Mouse (Mus musculus): ENCODE results near the gene Dhx30. TPM values are rescaled to one million over a fixed set of nuclear protein-coding genes. Genes with fewer than 3 reads are reported as not detected.
A peak's percentile ranks its signal among the peaks of the same experiment; 100 is the strongest.
"Not testable (repeated sequence)": the region's sequence is repeated elsewhere in the genome, so short reads cannot be mapped to it uniquely, and the experiment has no call there.

Dhx30 gene
- 127 and 137 TPM in 2 replicates for polyA plus RNA-seq (2015; fragmentation: Nextera tagmentation; extraction: Ambion mirVana)

GRCm38 (mm10) chr9:110117779-110118139, at the start of gene Dhx30:
TSS of gene Dhx30 (minus strand) at chr9:110117830.
- Histone ChIP-seq H3K4me2 (replicated peaks) (peak within 1 kb of the TSS; percentile 67), H3K27ac (replicated peaks) (peak within 1 kb of the TSS; percentile 99), H3K27me3 (no peaks in the 10 kb centered on the region), H3K9me3 (replicated peaks) (no peaks in the 10 kb centered on the region), H3K9ac (peak within 1 kb of the TSS; percentile 88), H3K36me3 (peaks cover 7% of the 10 kb centered on the region), H3K4me3 (replicated peaks) (peak within 1 kb of the TSS; percentile 89), H3K4me1 (peaks cover 14% of the 10 kb centered on the region)
- no peak for ATAC-seq (ENCODE audit: insufficient number of reproducible peaks, low FRiP score, low TSS enrichment, low read depth)
- WGBS: under 1% methylated on average over 17 of the region's 17 CpGs

DNA sequence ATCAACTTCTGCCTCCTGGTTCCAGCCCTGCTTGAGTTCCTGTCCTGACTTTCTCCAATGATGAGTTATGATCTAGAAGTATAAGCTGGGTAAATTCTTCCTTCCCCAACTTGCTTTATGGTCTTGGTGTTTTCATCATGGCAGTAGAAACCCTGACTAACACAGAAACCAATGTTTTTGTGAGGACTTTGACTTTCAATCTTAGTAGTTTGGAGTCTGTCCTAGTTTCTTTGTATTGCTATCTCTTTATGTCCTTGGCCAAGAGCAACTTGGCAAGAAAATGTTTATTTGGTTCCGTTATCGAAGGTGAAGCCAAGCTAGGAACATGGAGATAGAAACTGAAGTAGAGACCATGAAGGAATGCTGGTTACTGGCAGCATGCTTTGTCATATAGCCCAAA, 45.4 kb upstream of the Dhx30 start:
- H3K4me1 ChIP-seq: no peaks in the 10 kb centered on the region
- H3K4me2 ChIP-seq (replicated peaks): no peak overlapping the region
- H3K27me3 ChIP-seq: no peaks in the 10 kb centered on the region
- H3K9me3 ChIP-seq (replicated peaks): no peaks in the 10 kb centered on the region
- WGBS: 93% methylated on average over 2 of the region's 2 CpGs
- H3K27ac ChIP-seq (replicated peaks): no peak overlapping the region
- no peak for ATAC-seq (ENCODE audit: insufficient number of reproducible peaks, low FRiP score, low TSS enrichment, low read depth)
- no peak overlapping the region for H3K9ac ChIP-seq
- peaks cover 58% of the 10 kb centered on the region for H3K36me3 ChIP-seq
- H3K4me3 ChIP-seq (replicated peaks): no peak overlapping the region

DNA sequence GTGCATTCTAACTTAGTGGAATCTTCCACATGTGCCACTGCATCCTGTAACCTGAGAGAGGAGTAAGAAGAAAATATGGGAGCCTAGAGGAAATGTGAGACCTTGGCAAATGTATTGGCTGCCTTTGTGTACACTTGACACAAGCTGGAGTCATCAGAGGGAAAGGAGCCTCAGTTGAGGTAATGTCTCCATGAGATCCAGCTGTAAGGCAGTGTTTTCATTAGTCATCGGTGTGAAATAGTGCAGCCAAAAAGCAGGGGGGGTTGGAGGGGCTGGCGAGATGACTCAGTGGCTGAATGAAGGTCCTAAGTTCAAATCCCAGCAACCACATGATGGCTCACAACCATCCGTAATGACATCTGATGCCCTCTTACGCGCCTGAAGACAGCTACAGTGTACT, 44.8 kb upstream of the Dhx30 start:
- no peaks in the 10 kb centered on the region for H3K4me1 ChIP-seq

GRCm38 (mm10) chr9:110160486-110160885, 42.9 kb upstream of the Dhx30 start:
- WGBS: 94% methylated on average over 2 of the region's 2 CpGs
- not testable (repeated sequence) for ATAC-seq (ENCODE audit: insufficient number of reproducible peaks, low FRiP score, low TSS enrichment, low read depth); H3K27me3 ChIP-seq; H3K4me2 ChIP-seq (replicated peaks); H3K9ac ChIP-seq; H3K9me3 ChIP-seq (replicated peaks); H3K4me3 ChIP-seq (replicated peaks); H3K27ac ChIP-seq (replicated peaks); H3K4me1 ChIP-seq
- H3K36me3 ChIP-seq: peaks cover 58% of the 10 kb centered on the region

More for the DNA sequence above, 44.8 kb upstream of the Dhx30 start:
- Histone ChIP-seq H3K36me3 (peaks cover 58% of the 10 kb centered on the region), H3K4me3 (replicated peaks) (no peak overlapping the region), H3K27ac (replicated peaks) (no peak overlapping the region), H3K9ac (no peak overlapping the region), H3K27me3 (no peaks in the 10 kb centered on the region), H3K9me3 (replicated peaks) (no peaks in the 10 kb centered on the region), H3K4me2 (replicated peaks) (no peak overlapping the region)
- ATAC-seq (ENCODE audit: insufficient number of reproducible peaks, low FRiP score, low TSS enrichment, low read depth): no peak
- whole genome bisulfite sequencing: 84% methylated on average over 5 of the region's 5 CpGs

- ATAC-seq (ENCODE audit: insufficient number of reproducible peaks, low FRiP score, low TSS enrichment, low read depth): no peak
- Histone ChIP-seq H3K4me2 (replicated peaks) (no peak overlapping the region), H3K27me3 (no peaks in the 10 kb centered on the region), H3K9ac (no peak overlapping the region), H3K4me3 (replicated peaks) (no peak overlapping the region), H3K9me3 (replicated peaks) (no peaks in the 10 kb centered on the region), H3K4me1 (no peaks in the 10 kb centered on the region), H3K36me3 (peaks cover 57% of the 10 kb centered on the region), H3K27ac (replicated peaks) (no peak overlapping the region)
- WGBS: 86% methylated on average over 1 of the region's 1 CpGs
Observed at GRCm38 (mm10) chr9:110159036-110159435, 41.4 kb upstream of the Dhx30 start.

- Histone ChIP-seq H3K4me1 (no peaks in the 10 kb centered on the region), H3K27ac (replicated peaks) (no peak overlapping the region), H3K4me3 (replicated peaks) (no peak overlapping the region), H3K27me3 (no peaks in the 10 kb centered on the region), H3K9me3 (replicated peaks) (no peaks in the 10 kb centered on the region), H3K36me3 (peaks cover 71% of the 10 kb centered on the region), H3K9ac (no peak overlapping the region), H3K4me2 (replicated peaks) (no peak overlapping the region)
- 86% methylated on average over 2 of the region's 2 CpGs for WGBS
- ATAC-seq (ENCODE audit: insufficient number of reproducible peaks, low FRiP score, low TSS enrichment, low read depth): no peak
Observed at GRCm38 (mm10) chr9:110148598-110148997, 31.0 kb upstream of the Dhx30 start.

DNA sequence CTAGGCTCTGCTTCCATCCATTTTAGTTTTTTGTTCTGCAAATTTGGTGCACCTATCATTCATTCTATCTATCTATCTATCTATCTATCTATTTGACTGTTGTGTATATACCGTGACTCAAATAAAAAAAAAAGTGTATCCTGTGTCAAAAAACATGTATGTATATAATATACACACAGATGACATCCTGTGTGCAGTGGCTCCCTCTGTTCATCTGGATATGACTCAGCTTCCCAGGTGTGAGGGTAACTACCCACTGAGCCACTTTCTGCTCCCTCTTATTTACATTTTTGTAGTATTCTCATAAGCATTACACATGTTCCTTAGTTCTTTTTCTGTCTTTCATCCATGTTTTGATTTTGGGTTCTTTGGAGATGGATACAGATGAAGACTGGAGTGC, 24.5 kb upstream of the Dhx30 start:
- Histone ChIP-seq H3K27me3 (no peaks in the 10 kb centered on the region), H3K9ac (no peak overlapping the region), H3K9me3 (replicated peaks) (no peaks in the 10 kb centered on the region), H3K4me3 (replicated peaks) (no peak overlapping the region), H3K4me1 (no peaks in the 10 kb centered on the region), H3K36me3 (peaks cover 55% of the 10 kb centered on the region), H3K27ac (replicated peaks) (no peak overlapping the region), H3K4me2 (replicated peaks) (no peak overlapping the region)
- whole genome bisulfite sequencing: 100% methylated on average over 1 of the region's 1 CpGs
- ATAC-seq (ENCODE audit: insufficient number of reproducible peaks, low FRiP score, low TSS enrichment, low read depth): no peak

GRCm38 (mm10) chr9:110139119-110139518, 21.5 kb upstream of the Dhx30 start:
- H3K4me1 ChIP-seq: peaks cover 2% of the 10 kb centered on the region; the same call in 1 of the 2 replicates
- H3K27me3 ChIP-seq: no peaks in the 10 kb centered on the region
- H3K36me3 ChIP-seq: peaks cover 54% of the 10 kb centered on the region
- no peak overlapping the region for H3K4me3 ChIP-seq (replicated peaks)
- no peak for ATAC-seq (ENCODE audit: insufficient number of reproducible peaks, low FRiP score, low TSS enrichment, low read depth)
- no peak overlapping the region for H3K4me2 ChIP-seq (replicated peaks)
- no peak overlapping the region for H3K9ac ChIP-seq
- 71% methylated on average over 4 of the region's 4 CpGs for WGBS
- H3K27ac ChIP-seq (replicated peaks): no peak overlapping the region
- no peaks in the 10 kb centered on the region for H3K9me3 ChIP-seq (replicated peaks)

GRCm38 (mm10) chr9:110134176-110134575, 16.5 kb upstream of the Dhx30 start:
- no peak overlapping the region for H3K27ac ChIP-seq (replicated peaks)
- H3K4me1 ChIP-seq: peaks cover 22% of the 10 kb centered on the region
- peaks cover 32% of the 10 kb centered on the region for H3K36me3 ChIP-seq
- ATAC-seq (ENCODE audit: insufficient number of reproducible peaks, low FRiP score, low TSS enrichment, low read depth): no peak
- 0 out of 2 replicates have a peak overlapping the region, but pooled peaks have one; percentile 85 for H3K4me3 ChIP-seq (replicated peaks)
- H3K27me3 ChIP-seq: no peaks in the 10 kb centered on the region
- H3K4me2 ChIP-seq (replicated peaks): 0 out of 2 replicates have a peak overlapping the region, but pooled peaks have one; percentile 56
- no peak overlapping the region for H3K9ac ChIP-seq
- 83% methylated on average over 5 of the region's 5 CpGs for WGBS
- H3K9me3 ChIP-seq (replicated peaks): no peaks in the 10 kb centered on the region

GRCm38 (mm10) chr9:110132921-110133320, 15.3 kb upstream of the Dhx30 start:
- no peaks in the 10 kb centered on the region for H3K9me3 ChIP-seq (replicated peaks)
- no peaks in the 10 kb centered on the region for H3K27me3 ChIP-seq
- H3K27ac ChIP-seq (replicated peaks): no peak overlapping the region
- no peak for ATAC-seq (ENCODE audit: insufficient number of reproducible peaks, low FRiP score, low TSS enrichment, low read depth)
- peak overlapping the region; percentile 56 for H3K4me2 ChIP-seq (replicated peaks)
- peaks cover 22% of the 10 kb centered on the region for H3K4me1 ChIP-seq
- H3K4me3 ChIP-seq (replicated peaks): peak overlapping the region; percentile 85
- WGBS: 54% methylated on average over 6 of the region's 6 CpGs
- H3K36me3 ChIP-seq: peaks cover 24% of the 10 kb centered on the region
- no peak overlapping the region for H3K9ac ChIP-seq

DNA sequence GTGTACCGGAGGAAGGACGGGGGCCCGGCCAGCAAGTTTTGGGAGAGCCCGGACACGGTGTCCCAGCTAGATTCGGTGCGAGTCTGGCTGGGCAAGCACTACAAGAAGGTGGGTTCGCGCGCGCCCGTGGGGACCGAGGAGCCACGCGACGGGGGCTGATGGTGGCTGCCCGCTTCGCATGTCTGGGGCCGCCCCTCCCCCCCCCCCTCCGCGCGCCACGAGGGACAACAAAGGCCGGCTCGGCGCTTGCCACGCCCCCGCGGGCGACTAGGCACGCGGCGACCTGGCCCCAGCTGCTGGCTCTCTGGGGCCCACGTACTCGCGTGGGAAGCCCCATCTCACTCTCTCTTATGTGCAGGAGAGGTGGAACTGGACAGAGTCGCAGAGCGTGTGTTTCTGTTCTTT, 14.6 kb upstream of the Dhx30 start:
- Histone ChIP-seq H3K36me3 (peaks cover 21% of the 10 kb centered on the region), H3K9ac (peak overlapping the region; percentile 89), H3K9me3 (replicated peaks) (no peaks in the 10 kb centered on the region), H3K4me1 (peaks cover 22% of the 10 kb centered on the region), H3K27me3 (no peaks in the 10 kb centered on the region), H3K4me3 (replicated peaks) (peak overlapping the region; percentile 85), H3K27ac (replicated peaks) (peak overlapping the region; percentile 96), H3K4me2 (replicated peaks) (peak overlapping the region; percentile 56)
- peak; percentile 65 for ATAC-seq (ENCODE audit: insufficient number of reproducible peaks, low FRiP score, low TSS enrichment, low read depth)
- under 1% methylated on average over 38 of the region's 38 CpGs for whole genome bisulfite sequencing

DNA sequence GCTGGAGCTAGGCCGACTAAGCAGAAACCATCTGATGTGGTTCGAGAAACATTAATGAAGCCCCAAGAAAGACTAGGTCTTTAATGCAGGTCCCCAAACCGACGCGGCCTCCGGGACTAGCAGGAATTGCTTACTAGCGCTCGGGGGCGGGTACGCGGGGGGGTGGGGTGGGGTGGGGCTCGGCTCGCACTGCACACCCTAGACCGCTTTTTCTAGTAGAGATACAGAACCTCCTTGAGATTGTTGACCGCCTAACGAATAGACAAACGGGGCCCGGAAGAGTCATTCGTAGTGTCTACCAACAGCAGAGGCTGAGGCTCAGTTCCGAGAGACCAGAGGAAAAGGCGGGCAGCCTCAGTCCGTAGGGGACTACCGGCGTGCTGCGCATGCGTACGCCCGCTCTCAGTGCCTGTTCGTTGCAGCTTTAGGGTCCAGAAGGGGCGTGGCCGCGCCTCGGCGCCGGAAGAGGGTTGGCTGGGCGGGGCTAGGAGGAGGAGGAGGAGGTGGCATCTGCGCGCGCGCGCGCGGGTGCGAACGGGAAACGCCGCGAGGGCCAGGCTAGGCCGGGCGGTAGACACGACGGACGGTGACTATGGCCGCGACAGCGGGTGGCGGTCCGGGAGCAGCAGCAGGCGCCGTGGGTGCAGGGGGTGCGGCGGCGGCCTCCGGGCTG, 14.0 kb upstream of the Dhx30 start:
- ATAC-seq (ENCODE audit: insufficient number of reproducible peaks, low FRiP score, low TSS enrichment, low read depth): peak; percentile 96
- peak overlapping the region; percentile 56 for H3K4me2 ChIP-seq (replicated peaks)
- H3K9me3 ChIP-seq (replicated peaks): no peaks in the 10 kb centered on the region
- peak overlapping the region; percentile 96 for H3K27ac ChIP-seq (replicated peaks)
- H3K27me3 ChIP-seq: no peaks in the 10 kb centered on the region
- WGBS: under 1% methylated on average over 64 of the region's 64 CpGs
- H3K9ac ChIP-seq: peak overlapping the region; percentile 89
- peaks cover 22% of the 10 kb centered on the region for H3K4me1 ChIP-seq
- H3K4me3 ChIP-seq (replicated peaks): peak overlapping the region; percentile 85
- H3K36me3 ChIP-seq: peaks cover 16% of the 10 kb centered on the region
